Mouse (Mus musculus): ENCODE data around the gene 1700018B08Rik.

GRCm38 (mm10) chr8:121578676-121579451 is 34.7 kb upstream of the 1700018B08Rik start, which contains the start of gene Fbxo31:
- TF ChIP-seq CTCF (IDR thresholded peaks at IDR 0.05; ENCODE audit: low read depth), result no peak
- TF ChIP-seq EP300 (IDR thresholded peaks at IDR 0.05; ENCODE audit: low read depth), result no peak

All from liver, postnatal 0 days (tissue).